Mouse (Mus musculus): Measurements from ENCODE around the gene Cpxm1. TPM values are rescaled to one million over a fixed set of nuclear protein-coding genes. Genes with fewer than 3 reads are reported as not detected.
A peak's percentile ranks its signal among the peaks of the same experiment; 100 is the strongest.

Gene Cpxm1
- 1 to 10 TPM; 3.4 to 4.7 TPM for total RNA-seq (2021)

DNA sequence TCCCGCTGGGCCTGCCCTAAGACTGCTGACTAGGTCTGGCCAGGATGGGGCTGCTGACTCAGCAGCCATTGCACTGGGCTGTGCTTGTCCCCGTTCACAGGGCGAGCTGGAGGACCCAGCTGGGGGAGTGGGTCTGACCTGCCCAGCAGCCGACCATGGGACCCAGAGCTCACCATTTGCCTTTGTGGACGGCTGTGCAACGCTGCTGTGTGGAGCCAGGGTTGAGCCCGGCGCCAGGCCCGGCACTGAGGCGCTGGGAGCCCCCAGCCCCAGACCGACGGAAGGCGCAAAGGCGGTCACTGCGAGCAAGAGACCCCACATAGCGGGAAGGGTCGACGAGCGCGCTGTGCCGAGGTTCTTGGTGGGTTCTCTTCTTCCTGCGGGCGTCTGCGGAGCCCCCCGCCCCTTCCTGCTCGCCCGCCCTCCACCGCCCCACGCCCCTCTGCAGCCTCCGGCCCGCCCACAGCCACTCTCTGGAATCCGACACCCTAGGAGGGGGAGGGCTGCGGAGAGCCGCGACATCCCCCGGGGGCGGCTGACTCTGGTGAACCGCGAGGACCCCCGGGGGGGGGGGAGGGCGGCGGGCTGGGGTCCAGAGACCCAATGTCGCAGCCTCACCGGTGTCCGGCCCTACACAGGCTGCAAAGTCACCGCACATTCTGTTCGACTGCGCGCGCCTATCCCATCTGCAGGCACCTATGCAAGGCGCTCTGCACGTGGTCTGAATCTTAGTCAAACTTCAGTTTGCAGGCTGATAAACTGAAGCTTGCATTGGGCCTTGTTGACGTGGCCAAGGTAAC, at the start of gene Cpxm1:
Gene Cpxm1, minus strand, starts transcription at position 389 of the 800 bp plus-strand sequence.
- peak; percentile 19 to 29 for DNase-seq
- intact Hi-C loops (cut with DNase I): no loop called here

DNA sequence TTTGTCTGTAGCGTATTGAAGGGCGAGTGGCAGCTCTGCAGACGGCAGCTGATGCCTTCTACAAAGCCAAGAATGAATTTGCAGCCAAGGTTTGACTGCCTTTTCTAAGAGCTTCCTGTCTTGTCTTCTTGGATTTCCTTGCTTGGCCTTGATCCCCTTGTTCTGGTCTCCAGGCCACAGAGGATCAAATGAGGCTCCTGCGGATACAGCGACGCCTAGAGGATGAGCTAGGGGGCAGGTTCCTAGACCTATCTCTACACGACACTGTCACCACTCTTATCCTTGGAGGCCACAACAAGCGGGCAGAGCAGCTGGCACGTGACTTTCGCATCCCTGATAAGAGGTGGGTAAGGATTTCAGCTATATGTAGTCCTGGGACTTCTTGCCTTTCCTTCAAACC, 44.8 kb upstream of the Cpxm1 start:
- no peak for DNase-seq
- intact Hi-C loops (cut with DNase I): no loop called here

DNA sequence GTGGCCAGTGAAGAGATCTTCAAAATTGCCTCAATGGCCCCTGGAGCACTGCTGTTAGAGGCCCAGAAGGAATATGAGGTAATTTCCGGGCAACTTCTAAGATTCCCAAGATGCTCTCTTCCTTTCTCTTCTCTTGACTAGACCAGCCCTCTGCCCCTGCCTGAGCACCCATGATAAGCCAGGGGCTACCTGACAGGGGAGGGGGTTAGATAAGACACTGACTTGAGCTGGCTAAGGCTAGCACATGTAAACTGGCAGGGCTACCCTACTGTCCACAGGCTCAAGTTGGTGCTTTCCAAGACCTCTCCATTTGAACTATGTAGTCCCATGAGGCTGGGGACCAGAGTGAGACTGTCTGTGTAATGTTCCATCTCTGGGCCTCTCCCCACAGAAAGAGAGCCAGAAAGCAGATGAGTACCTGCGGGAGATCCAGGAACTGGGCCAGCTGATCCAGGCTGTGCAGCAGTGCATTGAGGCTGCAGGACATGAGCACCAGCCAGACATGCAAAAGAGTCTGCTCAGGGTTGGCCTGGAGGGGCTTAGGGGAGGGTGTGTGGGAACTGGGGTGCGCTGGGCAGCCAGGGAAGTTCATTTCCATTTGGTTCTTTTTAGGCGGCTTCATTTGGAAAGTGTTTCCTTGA, 42.6 kb upstream of the Cpxm1 start:
- no peak for DNase-seq
- intact Hi-C loops (cut with DNase I): no loop called here

DNA sequence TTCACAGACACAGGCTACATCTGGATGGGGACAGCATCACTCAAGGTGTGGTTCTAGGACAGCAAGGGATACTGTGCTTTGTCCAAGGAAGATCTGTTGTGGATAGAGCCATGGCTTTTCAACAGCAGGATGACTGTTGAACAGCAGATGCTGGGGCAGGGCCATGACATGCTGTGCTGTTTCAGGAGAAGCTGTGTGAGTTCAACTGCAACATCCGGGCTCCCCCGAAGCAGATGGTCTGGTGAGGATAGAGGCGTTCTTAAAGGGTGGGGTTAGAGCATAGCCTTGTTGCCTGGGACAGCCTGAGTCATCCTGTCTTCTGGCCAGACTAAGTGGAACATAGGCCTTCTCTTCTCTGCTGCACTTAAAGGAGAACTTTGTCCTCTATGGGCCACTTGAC, 41.5 kb upstream of the Cpxm1 start:
- DNase-seq: no peak
- intact Hi-C loops (cut with DNase I): no loop called here

GRCm38 (mm10) chr2:130436769-130437168, 39.4 kb upstream of the Cpxm1 start:
- intact Hi-C loops (cut with DNase I): no loop called here
- DNase-seq: no peak

DNA sequence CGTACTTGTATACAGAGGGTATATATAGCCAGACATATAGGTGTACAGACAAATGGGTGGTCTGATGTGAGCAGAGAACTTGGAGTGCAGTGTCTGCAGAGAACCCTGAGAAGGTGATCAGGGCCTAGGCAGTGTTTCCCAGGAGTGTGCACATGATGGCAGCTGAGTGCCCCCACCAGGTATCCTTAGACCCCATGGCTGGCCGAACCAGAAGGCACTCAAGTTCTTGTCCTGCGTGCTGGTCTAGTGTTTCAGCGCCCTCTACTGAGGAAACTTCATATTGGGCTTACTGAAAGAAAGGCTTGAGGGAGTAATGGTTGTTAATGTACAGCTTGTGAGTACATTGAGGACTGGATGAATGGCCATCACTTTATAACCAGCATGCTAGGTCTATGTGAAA, 35.8 kb upstream of the Cpxm1 start:
- DNase-seq: no peak
- intact Hi-C loops (cut with DNase I): no loop called here

- no peak for DNase-seq
- intact Hi-C loops (cut with DNase I): no loop called here
Observed at GRCm38 (mm10) chr2:130432157-130432556, 34.8 kb upstream of the Cpxm1 start.

DNA sequence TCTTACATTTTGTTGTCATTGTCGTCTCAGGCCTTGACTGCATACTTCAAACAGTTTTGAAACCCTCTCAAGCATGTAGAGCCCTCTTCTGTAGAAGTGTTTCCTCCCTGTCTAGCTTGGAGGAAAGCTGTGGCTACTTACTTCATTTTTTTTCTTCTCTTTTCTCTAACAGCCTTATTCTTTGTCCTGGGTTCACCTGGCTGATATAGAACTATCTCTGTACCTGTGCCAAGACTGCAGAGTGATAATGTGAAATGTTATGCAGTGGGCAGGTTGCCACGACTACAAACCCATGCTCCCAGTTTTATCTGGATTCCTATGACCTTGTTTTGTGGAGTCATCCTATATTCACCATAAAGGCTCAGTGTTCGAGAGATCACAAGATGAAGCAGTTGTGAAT, 33.1 kb upstream of the Cpxm1 start:
- DNase-seq: no peak
- intact Hi-C loops (cut with DNase I): no loop called here

- no peak for DNase-seq
- intact Hi-C loops (cut with DNase I): no loop called here
Observed at GRCm38 (mm10) chr2:130429851-130430250, 32.5 kb upstream of the Cpxm1 start.

DNA sequence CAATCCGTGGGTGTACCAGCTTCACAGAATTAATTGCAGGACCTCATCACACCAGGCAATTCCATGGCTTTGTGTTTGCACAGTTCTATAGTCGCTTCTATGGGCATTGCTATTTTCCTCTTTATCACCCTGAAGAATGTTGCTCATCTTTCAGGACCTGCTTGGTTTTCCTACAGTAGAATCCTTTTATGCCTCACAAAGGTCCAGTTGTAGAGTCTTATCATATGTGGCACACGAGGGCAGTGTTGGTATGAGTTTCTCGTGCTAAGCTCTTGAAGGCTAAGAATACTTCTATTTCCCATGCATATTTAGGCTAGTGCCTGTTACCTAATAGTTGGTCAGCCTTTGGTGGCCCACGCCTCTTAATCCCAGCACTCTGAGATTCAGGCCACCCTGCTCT, 27.7 kb upstream of the Cpxm1 start:
- intact Hi-C loops (cut with DNase I): loop anchor here (2.0 kb wide), 1 partner anchor 26 kb away; the partner anchor contains the start of gene Ptpra
- DNase-seq: no peak

DNA sequence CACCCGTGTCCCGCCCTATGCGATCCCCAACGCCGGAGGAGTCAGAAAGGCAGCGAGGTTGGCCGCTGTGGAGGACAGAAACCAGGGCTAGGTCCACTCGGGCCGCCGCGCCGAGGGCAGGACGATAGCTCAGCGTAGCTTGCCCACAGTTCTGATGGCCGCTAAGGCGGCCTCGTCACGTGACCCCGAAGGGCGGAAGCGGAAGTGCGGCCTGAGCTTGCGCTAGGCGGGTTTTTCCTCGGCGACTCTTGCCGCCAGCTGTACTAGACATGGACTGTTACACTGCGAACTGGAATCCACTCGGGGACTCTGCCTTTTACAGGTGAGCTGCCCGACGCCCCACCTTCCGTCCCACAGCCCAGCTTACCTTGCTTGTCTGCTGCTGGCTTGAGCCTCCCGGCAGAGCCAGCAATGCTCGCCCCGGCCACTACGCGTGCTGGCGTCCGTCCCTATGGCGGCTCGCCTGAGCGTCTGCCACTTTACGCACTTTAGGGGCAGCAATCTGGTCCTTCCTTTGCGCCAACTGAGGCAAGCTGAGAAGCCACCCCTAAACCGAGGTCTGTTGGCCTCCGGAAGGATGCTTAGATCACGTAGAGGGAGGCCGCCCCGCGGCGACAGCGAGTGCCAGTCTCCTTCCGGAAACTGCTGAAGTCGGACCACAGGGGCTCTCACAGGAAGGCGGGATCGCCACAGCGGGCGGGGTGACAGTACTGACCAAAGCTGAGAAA, 26.9 kb upstream of the Cpxm1 start, which contains the start of the genes Vps16 and Pced1a:
Gene Vps16, plus strand, starts transcription at position 214 of the 728 bp plus-strand sequence.
Gene Pced1a, minus strand, starts transcription at position 576 of the 728 bp plus-strand sequence.
- DNase-seq: peak; percentile 94 to 96
- intact Hi-C loops (cut with DNase I): loop anchor here (2.0 to 5.0 kb wide), 2 partner anchors 27 to 247 kb away; partner anchors contain the start of genes Ptpra and Snrpb

GRCm38 (mm10) chr2:130423397-130424125, 26.2 kb upstream of the Cpxm1 start:
- DNase-seq: peak in 1 of 2 experiments; percentile 77
- intact Hi-C loops (cut with DNase I): loop anchor here (2.0 to 5.0 kb wide), 2 partner anchors 27 to 246 kb away; partner anchors contain the start of genes Ptpra and Snrpb

GRCm38 (mm10) chr2:130421781-130422620, 24.6 kb upstream of the Cpxm1 start:
- intact Hi-C loops (cut with DNase I): loop anchor here (5.0 kb wide), 1 partner anchor 245 kb away; the partner anchor contains the start of gene Snrpb

DNA sequence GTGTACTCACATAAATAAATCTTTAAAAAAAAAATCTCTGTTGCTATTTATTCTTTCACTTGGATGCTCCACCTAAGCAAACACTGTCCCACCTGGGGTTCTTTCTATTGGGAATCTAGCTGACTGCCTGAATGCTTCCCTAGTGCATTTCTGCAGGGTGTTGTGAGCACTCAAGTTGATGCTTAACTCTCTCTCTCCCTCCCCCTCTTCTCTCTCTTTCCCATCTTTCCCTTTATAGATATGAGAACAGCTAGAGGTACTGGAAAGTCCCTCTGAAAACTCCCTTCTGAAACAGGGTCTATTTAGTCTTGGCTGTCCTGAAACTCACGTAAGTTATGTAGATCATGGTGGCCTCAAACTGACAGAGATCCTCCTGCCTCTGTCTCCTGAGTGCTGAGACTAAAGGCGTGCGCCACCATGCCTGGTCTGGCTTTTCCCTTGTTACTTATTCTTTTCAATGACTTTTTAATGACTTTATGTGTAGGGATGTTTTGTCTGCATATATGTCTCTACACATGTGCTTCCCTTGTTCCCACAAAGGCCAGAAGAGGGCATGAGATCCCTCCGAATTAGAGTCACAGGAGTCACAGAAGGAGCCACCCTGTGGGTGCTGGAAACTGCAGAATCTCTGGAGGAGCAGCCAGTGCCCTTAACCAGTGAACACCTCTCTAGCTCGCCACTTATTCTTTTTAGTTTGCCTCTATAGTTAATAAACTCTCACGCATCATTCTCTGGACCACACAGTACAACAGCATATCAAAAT, 16.9 kb upstream of the Cpxm1 start:
- DNase-seq: no peak
- intact Hi-C loops (cut with DNase I): no loop called here

More at GRCm38 (mm10) chr2:130421781-130422620, 24.6 kb upstream of the Cpxm1 start:
- no peak for DNase-seq

DNA sequence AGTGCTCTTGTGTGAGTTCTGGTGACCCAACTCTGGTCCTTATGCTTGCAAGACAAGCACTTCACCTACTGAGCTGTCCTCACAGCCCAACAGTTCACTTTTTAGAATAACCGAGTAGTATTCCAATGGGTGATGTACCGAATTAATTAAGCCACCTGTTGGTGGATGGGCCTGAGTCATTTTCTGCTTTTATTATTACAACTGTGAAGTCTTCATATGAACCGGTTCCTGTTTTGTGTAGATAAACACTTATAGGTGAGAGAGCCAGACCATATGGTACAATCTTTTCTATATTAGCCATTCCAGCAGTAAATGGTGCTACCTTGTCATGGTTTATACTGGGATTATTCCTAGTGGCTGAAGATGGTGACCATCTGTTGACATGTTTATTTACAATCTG, 15.4 kb upstream of the Cpxm1 start:
- intact Hi-C loops (cut with DNase I): no loop called here
- no peak for DNase-seq

DNA sequence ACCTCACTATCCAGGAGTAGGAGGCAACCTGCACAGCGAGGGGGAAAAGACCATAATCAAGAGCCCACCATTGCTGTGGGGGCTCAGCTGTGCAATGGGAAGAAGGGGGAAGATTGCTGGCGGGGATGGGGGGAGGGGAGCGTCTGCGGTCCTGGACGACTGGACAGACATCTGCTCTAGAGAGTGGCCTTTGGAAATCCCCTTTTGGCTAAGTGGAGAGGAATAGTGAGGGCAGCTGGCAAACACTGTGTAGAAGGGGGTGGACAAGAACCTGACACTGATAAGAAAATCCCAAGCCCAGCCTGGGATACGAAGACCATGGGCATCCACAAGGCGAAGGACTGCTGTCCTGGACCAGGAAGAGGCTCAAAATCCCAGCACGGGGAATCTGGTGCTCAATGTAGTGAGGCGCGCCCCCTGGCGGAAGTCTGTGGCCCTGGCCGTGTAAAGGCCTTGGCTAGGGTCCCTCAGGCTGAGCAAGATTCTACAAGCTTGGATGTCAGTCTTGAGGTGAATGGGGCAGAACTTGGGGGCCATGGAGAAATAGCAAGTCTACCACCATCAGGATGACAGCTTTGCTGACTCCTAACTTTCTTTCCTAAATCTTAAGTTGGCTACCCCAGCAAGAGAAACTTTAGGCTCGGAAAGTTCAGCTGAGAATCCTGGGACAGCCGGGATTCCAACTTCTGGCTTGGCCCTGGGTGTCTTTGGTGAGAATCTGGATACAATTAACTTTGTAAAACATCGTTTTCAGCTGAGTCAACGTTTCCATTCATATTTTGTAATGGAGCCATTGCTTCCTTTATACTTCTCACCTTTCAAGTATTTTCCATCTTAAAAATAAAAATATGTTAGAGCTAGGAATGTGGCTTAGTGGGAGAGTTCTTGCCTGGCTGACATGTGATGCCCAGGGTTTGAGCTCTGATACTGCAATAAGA, 14.5 kb upstream of the Cpxm1 start:
- intact Hi-C loops (cut with DNase I): loop anchor here (1.0 kb wide), 2 partner anchors 117 to 121 kb away; partner anchors contain the start of gene Ebf4
- DNase-seq: peak; percentile 86 to 89

- intact Hi-C loops (cut with DNase I): no loop called here
- no peak for DNase-seq
Observed at GRCm38 (mm10) chr2:130408194-130408593, 10.8 kb upstream of the Cpxm1 start.
